Mouse (Mus musculus) right cerebral cortex, adult 2 months (tissue): ENCODE results near the gene Xlr5a.
"Not testable (repeated sequence)": the region's sequence is repeated elsewhere in the genome, so short reads cannot be mapped to it uniquely, and the experiment has no call there.

Experiments used
- DNase-seq, 2 experiments: peaks; one replicate each; pipeline ENCODE4 v3.0.0; 2021 to 2022; ENCODE audit warnings: low spot score in 2 of 2

Gene Xlr5a

DNA sequence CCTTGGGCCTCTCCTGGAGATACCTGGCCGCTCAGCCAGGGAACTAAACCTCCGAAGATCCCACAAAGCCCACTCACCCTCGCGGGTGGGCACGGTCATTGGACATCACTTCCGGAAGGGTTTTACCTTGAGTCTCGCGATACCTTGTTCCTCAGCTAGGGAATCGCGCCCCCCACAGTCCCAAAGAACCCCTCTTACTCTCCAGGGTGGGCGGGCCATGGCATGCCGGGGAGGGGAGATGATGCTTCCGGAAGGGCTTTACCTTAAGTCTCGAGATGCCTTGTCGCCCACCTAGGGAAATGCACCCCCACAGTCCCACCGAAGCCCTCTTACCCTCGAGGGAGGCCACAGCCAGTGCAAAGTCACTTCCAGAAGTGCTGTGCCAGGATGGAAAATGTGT lies at the start of gene Xlr5a, which contains the start of gene Xlr5c:
Gene Xlr5a (minus strand): TSS at position 101 of the 400 bp plus-strand sequence.
Gene Xlr5c (minus strand): TSS at position 101 of the 400 bp plus-strand sequence.
- DNase-seq, result not testable (repeated sequence)

GRCm38 (mm10) chrX:73342483-73342895 lies 49.7 kb upstream of the Xlr5a start, which contains the start of gene Zfp275:
Zfp275 (plus strand) TSS chrX:73342621.
- peak; percentile 57 to 68 for DNase-seq

- no peak for DNase-seq
These were observed 49.3 kb upstream of the Xlr5a start for GRCm38 (mm10) chrX:73342068-73342467.

DNA sequence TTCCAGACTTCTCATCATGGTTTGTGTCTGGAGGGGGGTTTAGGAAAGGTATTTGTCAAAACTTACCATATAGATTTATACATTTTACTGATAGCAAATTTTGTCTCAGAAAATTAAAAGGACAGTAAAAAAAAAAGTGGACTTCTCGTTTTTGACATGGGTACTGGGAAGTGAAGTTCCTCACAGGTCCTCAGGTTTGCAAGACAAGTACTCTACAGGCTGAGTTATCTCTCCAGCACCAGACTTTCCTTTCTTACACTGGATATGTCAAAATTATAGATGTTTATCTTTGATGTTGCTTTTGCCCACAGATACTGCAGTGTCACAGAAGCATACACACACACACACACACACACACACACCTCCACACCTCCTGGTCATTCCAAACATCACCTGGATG lies 48.7 kb upstream of the Xlr5a start:
- no peak for DNase-seq

DNA sequence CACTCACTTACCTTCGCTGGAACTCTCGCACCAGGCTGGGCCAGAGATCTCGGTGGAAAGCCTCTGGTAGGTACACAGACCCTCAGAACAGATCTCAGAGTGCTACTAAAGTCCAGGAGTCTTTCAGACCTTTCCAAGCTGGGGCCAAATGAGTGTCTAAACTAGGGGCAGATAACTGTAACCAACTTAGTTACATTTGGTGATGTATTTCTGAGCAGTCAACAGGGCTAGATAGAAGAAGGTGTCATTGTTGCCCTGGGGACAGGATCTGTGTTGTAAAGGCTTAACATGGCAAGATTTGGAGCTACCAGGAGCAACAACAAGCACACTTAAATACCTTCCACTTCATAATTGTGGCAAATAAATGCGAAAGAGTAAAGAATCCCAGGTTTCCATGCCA lies 44.0 kb upstream of the Xlr5a start, which contains the start of gene Gm45015:
Gene Gm45015 (minus strand): TSS at position 101 of the 400 bp plus-strand sequence.
- no peak for DNase-seq

DNA sequence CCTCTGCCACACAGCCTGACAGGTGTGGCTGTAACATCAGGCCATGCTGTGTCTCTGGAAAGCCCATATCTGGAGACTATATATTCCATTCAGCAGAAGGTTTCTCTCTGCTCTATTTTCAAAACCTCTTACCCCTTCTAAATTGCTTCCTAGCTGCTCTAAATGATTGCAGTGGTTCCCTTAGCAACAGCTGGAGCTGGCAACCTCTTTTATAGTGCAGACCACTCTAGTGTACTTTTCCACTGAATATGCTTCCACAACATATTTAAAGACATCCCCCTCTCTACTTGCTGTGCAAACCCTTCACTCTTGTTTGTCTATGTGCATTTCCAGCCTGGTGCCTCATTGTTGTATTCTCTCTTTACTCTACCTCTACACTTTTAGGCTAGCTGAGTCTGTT lies 40.8 kb upstream of the Xlr5a start:
- no peak for DNase-seq

DNA sequence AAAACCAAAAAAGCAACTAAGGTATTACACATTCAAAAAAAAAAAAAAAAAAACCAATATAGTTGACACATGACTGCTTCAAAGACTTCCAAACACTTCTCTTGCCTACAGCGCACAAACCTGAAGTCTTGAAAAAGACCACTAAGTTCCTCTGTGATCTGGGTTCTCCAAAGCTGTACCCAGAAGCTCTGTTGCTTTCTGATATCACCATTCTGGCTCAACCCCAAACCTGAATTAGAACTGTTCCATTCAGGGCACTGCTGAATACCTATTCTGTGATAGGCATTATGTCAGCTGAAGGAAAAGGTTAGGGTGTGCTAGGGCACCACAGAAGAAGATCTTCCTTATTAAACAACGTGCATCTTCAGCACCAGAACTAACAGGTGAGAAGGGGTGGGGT lies 34.4 kb upstream of the Xlr5a start:
- no peak for DNase-seq

DNA sequence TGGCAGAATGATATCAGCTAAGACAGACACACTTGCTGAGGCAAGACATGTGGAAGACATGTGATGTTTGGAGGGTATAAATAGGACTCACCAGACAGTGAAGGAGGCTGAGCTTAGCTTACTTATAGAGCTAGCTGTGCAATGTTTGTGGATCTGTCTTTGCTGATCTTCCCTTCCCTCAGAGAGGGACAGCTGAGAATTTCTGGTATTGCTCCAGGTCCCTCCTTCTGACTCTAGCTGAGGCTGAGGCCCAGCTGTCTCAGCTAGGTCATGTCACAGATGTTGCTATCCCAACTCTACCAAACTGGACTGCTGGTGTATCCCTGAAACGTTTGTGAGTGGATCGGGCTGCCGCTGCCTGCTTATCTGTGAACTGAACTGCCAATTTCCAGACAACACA lies 28.3 kb upstream of the Xlr5a start:
- DNase-seq, result no peak

- peak; percentile 44 to 47 for DNase-seq
These were observed 19.7 kb upstream of the Xlr5a start for GRCm38 (mm10) chrX:73312522-73312921.

- DNase-seq, result not testable (repeated sequence)
These were observed 3.0 kb upstream of the Xlr5a start for GRCm38 (mm10) chrX:73295745-73296144.

- not testable (repeated sequence) for DNase-seq
These were observed 27.5 kb downstream of the Xlr5a start, which contains the start of gene Xlr3c for GRCm38 (mm10) chrX:73265270-73265669. Xlr3c (minus strand) TSS chrX:73265390.

DNA sequence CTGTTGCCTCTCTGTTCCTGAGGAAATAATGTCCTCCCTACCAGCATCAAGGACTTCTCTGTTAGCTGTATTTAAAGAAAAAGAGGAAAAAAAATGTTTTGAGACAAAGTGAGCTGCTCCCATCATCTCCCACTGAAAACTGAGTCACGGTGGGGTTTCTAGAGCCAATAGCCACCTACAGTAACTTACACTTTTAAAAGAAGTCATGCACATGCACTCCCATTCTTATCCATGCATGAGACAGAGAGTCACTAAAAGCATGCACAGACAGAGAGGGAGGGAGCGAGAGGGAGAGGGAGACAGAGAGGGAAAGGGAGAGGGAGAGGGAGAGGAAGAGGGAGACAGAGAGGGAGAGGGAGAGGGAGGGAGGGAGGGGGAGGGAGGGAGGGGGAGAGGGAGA lies 30.3 kb downstream of the Xlr5a start:
- not testable (repeated sequence) for DNase-seq

DNA sequence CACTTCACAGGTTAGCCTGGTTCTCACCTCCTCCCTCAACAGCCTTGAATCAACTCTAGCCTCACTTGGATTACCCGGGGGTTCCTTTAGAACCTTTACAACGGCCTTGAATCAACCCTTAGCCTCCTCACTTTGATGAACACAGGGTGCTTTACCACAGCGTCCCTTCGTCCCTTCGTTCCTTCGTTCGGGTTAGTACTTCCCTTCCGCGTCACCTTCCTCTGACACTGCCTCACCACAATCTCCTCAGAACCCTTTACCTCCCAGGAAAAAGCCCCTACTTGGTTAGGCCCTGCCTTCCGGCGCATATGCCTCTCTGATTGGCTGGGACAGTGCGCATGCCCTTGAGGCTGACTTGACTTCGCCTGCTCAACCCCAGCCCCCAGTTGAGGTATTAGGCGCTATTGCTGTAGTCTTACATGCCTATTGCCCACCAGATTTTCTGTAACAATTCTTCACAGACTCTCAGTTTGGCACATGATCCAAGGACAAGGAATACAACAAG lies 49.9 kb downstream of the Xlr5a start, which contains the start of gene Xlr4c:
Gene Xlr4c (minus strand): TSS at position 310 of the 505 bp plus-strand sequence.
- not testable (repeated sequence) for DNase-seq

- DNase-seq, result no peak
These were observed 63.5 kb downstream of the Xlr5a start for GRCm38 (mm10) chrX:73229288-73229687.

- peak; percentile 26 to 30 for DNase-seq
These were observed 64.1 kb downstream of the Xlr5a start for GRCm38 (mm10) chrX:73228606-73229214.

- DNase-seq, result peak; percentile 68 to 78
These were observed 64.7 kb downstream of the Xlr5a start, which contains the start of gene F8a for GRCm38 (mm10) chrX:73227914-73228605. F8a (plus strand) TSS chrX:73228291.

DNA sequence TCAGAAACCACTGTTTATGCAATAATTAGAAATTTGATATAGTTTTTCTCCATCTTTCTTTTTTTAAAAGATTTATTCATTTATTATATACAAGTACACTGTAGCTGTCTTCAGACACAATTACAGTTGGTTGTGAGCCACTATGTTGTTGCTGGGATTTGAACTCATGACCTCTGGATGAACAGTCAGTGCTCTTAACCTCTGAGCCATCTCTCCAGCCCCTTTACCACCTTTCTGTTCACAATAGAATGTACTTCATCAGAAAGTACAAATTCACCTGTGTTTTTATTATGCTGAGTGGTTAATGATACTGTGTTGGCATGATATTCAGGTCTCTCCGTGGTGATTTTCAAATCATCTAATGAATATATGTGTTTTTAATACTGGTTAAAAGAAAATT lies 67.4 kb downstream of the Xlr5a start:
- DNase-seq, result no peak

DNA sequence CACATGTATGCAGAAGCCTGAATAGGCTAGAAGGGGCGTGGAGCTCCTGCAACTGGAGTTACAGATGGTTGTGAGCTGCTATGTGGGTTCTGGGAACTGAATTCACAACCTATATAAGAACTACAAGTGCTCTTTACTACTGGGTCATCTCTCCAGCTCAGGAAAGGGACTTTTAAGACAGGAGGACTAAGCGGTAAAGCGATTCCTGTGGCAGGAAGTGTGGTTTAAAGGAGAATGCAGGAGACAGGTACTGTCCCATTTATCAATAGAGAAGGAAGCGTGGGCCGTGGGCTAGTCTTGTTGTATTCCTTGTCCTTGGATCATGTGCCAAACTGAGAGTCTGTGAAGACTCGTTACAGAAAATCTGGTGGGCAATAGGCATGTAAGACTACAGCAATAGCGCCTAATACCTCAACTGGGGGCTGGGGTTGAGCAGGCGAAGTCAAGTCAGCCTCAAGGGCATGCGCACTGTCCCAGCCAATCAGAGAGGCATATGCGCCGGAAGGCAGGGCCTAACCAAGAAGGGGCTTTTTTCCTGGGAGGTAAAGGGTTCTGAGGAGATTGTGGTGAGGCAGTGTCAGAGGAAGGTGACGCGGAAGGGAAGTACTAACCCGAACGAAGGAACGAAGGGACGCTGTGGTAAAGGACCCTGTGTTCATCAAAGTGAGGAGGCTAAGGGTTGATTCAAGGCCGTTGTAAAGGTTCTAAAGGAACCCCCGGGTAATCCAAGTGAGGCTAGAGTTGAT lies 78.8 kb downstream of the Xlr5a start, which contains the start of gene Xlr4b:
Gene Xlr4b (plus strand): TSS at position 515 of the 746 bp plus-strand sequence.
- not testable (repeated sequence) for DNase-seq

- DNase-seq, result peak in 1 of 2 experiments; percentile 3
These were observed 100.8 kb downstream of the Xlr5a start, which contains the start of gene Xlr3b for GRCm38 (mm10) chrX:73191934-73192333. Xlr3b (plus strand) TSS chrX:73192207.

DNA sequence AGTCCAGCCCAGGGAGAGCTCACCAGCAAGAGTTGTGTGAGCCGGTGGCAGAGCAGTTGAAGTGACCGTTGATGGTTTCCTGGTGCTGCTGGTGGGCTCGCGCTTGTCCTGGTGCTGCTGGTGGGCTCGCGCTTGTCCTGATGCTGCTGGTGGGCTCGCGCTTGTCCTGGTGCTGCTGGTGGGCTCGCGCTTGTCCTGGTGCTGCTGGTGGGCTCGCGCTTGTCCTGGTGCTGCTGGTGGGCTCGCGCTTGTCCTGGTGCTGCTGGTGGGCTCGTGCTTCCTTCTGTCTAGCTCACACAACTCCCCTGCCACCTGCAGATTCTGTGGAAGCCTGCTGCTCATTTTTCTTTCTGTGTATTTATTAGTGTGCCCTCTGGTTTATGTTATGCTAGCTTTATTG lies 115.9 kb downstream of the Xlr5a start, which contains the start of gene Spin2d:
Gene Spin2d (minus strand): TSS at position 101 of the 400 bp plus-strand sequence.
- not testable (repeated sequence) for DNase-seq

- DNase-seq, result not testable (repeated sequence)
These were observed 143.4 kb downstream of the Xlr5a start, which contains the start of gene DXBay18 for GRCm38 (mm10) chrX:73149350-73149749. DXBay18 (minus strand) TSS chrX:73149450.
